Mouse (Mus musculus) MEL (cell line): ENCODE results near the gene Larp7. TPM values are rescaled to one million over a fixed set of nuclear protein-coding genes. Genes with fewer than 3 reads are reported as not detected.

ENCODE experiments used
- DNase-seq: peaks from one replicate; pipeline ENCODE4 v3.0.0; 2011; ENCODE audit warnings: low read depth, low spot score
- H3K27ac ChIP-seq: 2 replicates; pipeline ENCODE4 v1.5.1; 2012; ENCODE audit warnings: low read depth, mild to moderate bottlenecking, control low read depth, low read length, moderate library complexity; ENCODE audit not compliant: control insufficient read depth
- H3K27me3 ChIP-seq, 2 experiments: fragments of 150-350 bp in 1 of 2; sonication (generic) in 1 of 2; 2 replicates each; pipeline ENCODE4 v1.6.1; 2012; ENCODE audit warnings: low read length in 2 of 2, mild to moderate bottlenecking in 2 of 2, improper control_type of control experiment in 1 of 2, moderate library complexity in 1 of 2; ENCODE audit not compliant: insufficient read depth in 2 of 2, control insufficient read depth in 1 of 2
- H3K36me3 ChIP-seq, 2 experiments: 2 replicates each; pipeline ENCODE4 v1.6.1; 2012 to 2014; ENCODE audit warnings: low read length in 2 of 2, improper control_type of control experiment in 1 of 2, inconsistent platforms in 1 of 2, mild to moderate bottlenecking in 1 of 2; ENCODE audit not compliant: insufficient read depth in 2 of 2, control insufficient read depth in 1 of 2
- H3K4me1 ChIP-seq, 2 experiments: fragments of 150-350 bp in 1 of 2; sonication (generic) in 1 of 2; 2 replicates each; pipeline ENCODE4 v1.6.1; 2012; ENCODE audit warnings: low read length in 2 of 2, improper control_type of control experiment in 1 of 2, mild to moderate bottlenecking in 1 of 2; ENCODE audit not compliant: insufficient read depth in 2 of 2, control insufficient read depth in 1 of 2
- H3K4me3 ChIP-seq, 2 experiments: fragments of 150-350 bp in 1 of 2; sonication (generic) in 1 of 2; 2 replicates each; pipeline ENCODE4 v1.5.1; 2012; ENCODE audit warnings: low read depth in 2 of 2, low read length in 2 of 2, mild to moderate bottlenecking in 2 of 2, moderate library complexity in 2 of 2, control low read depth in 1 of 2, improper control_type of control experiment in 1 of 2; ENCODE audit not compliant: control insufficient read depth in 1 of 2, insufficient read depth in 1 of 2
- H3K79me2 ChIP-seq: 2 replicates; pipeline ENCODE4 v1.6.1; 2012; ENCODE audit warnings: mild to moderate bottlenecking, low read length, moderate library complexity; ENCODE audit not compliant: control insufficient read depth, poor library complexity, insufficient read depth
- H3K9ac ChIP-seq: 2 replicates; pipeline ENCODE4 v1.6.1; 2012; ENCODE audit warnings: low read depth, mild to moderate bottlenecking, control low read depth, low read length, moderate library complexity; ENCODE audit not compliant: control insufficient read depth, poor library complexity, severe bottlenecking
- H3K9me3 ChIP-seq: fragments of 150-350 bp; sonication (generic); replicated peaks from 2 replicates; pipeline ENCODE4 v1.6.1; 2012; ENCODE audit warnings: mild to moderate bottlenecking, low read length, improper control_type of control experiment, moderate library complexity; ENCODE audit not compliant: insufficient read depth
- CTCF ChIP-seq, 3 experiments: IDR thresholded peaks in 2 of 3; conservative IDR thresholded peaks in 1 of 3; 2 replicates each; pipeline ENCODE4 v1.5.1; 2011 to 2012; ENCODE audit warnings: low read length in 3 of 3, low read depth in 2 of 3, mild to moderate bottlenecking in 2 of 3, improper control_type of control experiment in 1 of 3, inconsistent platforms in 1 of 3, mixed read lengths in 1 of 3, moderate library complexity in 1 of 3; ENCODE audit not compliant: control insufficient read depth in 1 of 3, insufficient read depth in 1 of 3, poor library complexity in 1 of 3, severe bottlenecking in 1 of 3
- KAT2A ChIP-seq: conservative IDR thresholded peaks from 2 replicates; pipeline ENCODE4 v1.6.1; 2012; ENCODE audit warnings: low read depth, low read length, improper control_type of control experiment, inconsistent platforms
- MAFK ChIP-seq: IDR thresholded peaks from 2 replicates; pipeline ENCODE4 v1.6.1; 2011; ENCODE audit warnings: low read depth, mild to moderate bottlenecking, low read length, improper control_type of control experiment, borderline replicate concordance
- MEF2A ChIP-seq: IDR thresholded peaks from 2 replicates; pipeline ENCODE4 v1.6.1; 2014; ENCODE audit warnings: low read depth, mild to moderate bottlenecking, inconsistent platforms, low read length, improper control_type of control experiment; ENCODE audit not compliant: poor library complexity, insufficient replicate concordance, severe bottlenecking; ENCODE audit errors: extremely low read depth
- MYC ChIP-seq: IDR thresholded peaks from 2 replicates; pipeline ENCODE4 v1.6.1; 2011; ENCODE audit warnings: low read depth, mild to moderate bottlenecking, low read length, improper control_type of control experiment, moderate library complexity
- NRF1 ChIP-seq: IDR thresholded peaks from 2 replicates; pipeline ENCODE4 v1.6.1; 2014; ENCODE audit warnings: low read depth, mild to moderate bottlenecking, inconsistent platforms, low read length, improper control_type of control experiment, moderate library complexity; ENCODE audit not compliant: poor library complexity, insufficient read depth, severe bottlenecking
- RCOR1 ChIP-seq: IDR thresholded peaks from 2 replicates; pipeline ENCODE4 v1.6.1; 2012; ENCODE audit warnings: low read depth, mild to moderate bottlenecking, inconsistent platforms, low read length, improper control_type of control experiment
- SMC3 ChIP-seq: IDR thresholded peaks from 2 replicates; pipeline ENCODE4 v1.6.1; 2011; ENCODE audit warnings: low read depth, low read length, improper control_type of control experiment
- TCF12 ChIP-seq: IDR thresholded peaks from 2 replicates; pipeline ENCODE4 v1.6.1; 2014; ENCODE audit warnings: low read depth, mild to moderate bottlenecking, inconsistent platforms, low read length, improper control_type of control experiment, moderate library complexity
- UBTF ChIP-seq: IDR thresholded peaks from 2 replicates; pipeline ENCODE4 v1.6.1; 2012; ENCODE audit warnings: low read depth, mild to moderate bottlenecking, inconsistent platforms, low read length, improper control_type of control experiment, moderate library complexity, borderline replicate concordance; ENCODE audit not compliant: insufficient read depth
- ZNF384 ChIP-seq: IDR thresholded peaks from 2 replicates; pipeline ENCODE4 v1.6.1; 2012; ENCODE audit warnings: low read depth, mild to moderate bottlenecking, inconsistent platforms, low read length, improper control_type of control experiment
- polyA plus RNA-seq, 2 experiments: library from polyadenylated mRNA; stranded (reverse) in 1 of 2; unstranded in 1 of 2; fragments of >175 nt in 1 of 2; fragments of >200 nt in 1 of 2; gene quantifications; 2 replicates each; pipeline versions ENCODE4 v1.2.1 to v1.2.4; 2012; ENCODE audit warnings: low replicate concordance in 2 of 2, low read depth in 1 of 2; ENCODE audit not compliant: insufficient read length in 2 of 2, insufficient read depth in 1 of 2, missing spikeins in 1 of 2
- total RNA-seq: library from RNA; depleted of rRNA; stranded (reverse); fragments of 300-350 nt; gene quantifications from 2 replicates; pipeline ENCODE4 v1.2.3, GENCODE M21; 2012

The Larp7 gene
- total and polyA plus RNA-seq, 3 experiments = 50.5 to 252 (median 61.3) TPM

DNA sequence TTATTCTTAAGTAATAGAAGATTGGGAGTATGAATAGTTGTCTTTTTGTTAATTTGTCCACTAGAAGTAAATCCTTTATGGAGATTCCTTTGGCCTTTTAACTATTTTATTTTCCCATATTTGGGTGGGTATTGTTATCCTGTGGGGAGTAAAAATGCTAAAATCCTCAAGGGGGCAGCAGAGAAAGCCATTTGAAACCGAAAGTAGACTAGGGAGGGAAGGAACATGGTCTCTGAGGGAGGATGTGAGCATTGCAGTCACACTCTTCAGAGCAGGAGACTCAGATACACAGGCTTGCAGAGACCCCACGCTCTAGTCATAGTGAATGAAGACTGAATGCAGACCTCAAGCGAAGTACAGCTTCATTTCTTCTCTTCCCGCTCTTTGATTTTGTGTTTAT lies 19.4 kb upstream of the Larp7 start (continued):
- no peak for TF ChIP-seq UBTF
- TF ChIP-seq, all 39 proteins: peak for 13

- 0 out of 2 replicates have a peak, but pooled peaks cover 2% of the 10 kb centered on the region for H3K79me2 ChIP-seq
- no peaks in the 10 kb centered on the region for H3K4me1 ChIP-seq
- H3K4me3 ChIP-seq = no peak overlapping the region
- no peaks in the 10 kb centered on the region for H3K9me3 ChIP-seq
- DNase-seq = peak; percentile 42
- no peak overlapping the region for H3K27ac ChIP-seq
- H3K27me3 ChIP-seq = no peaks in the 10 kb centered on the region
- TF ChIP-seq ZNF384 = no peak
- peak; percentile 10 to 37 (median 32); a peak in 1 of 6 replicates for TF ChIP-seq CTCF (IDR thresholded peaks at IDR 0.05 in 2 of 3, conservative IDR thresholded peaks at IDR 0.05 in 1 of 3; ENCODE audit: control insufficient read depth in 1 of 3, insufficient read depth in 1 of 3, low read depth in 2 of 3, low read length in 3 of 3, poor library complexity in 1 of 3, severe bottlenecking in 1 of 3)
- TF ChIP-seq SMC3 = peak; percentile 37
- TF ChIP-seq, all 39 proteins: peak for 2
- Histone ChIP-seq H3K36me3 (peaks cover 0 to 27% of the 10 kb centered on the region in 2 experiments; a peak in 2 of 4 replicates), H3K9ac (no peak overlapping the region)
Measured at GRCm38 (mm10) chr3:127565129-127565528, 12.0 kb upstream of the Larp7 start.

DNA sequence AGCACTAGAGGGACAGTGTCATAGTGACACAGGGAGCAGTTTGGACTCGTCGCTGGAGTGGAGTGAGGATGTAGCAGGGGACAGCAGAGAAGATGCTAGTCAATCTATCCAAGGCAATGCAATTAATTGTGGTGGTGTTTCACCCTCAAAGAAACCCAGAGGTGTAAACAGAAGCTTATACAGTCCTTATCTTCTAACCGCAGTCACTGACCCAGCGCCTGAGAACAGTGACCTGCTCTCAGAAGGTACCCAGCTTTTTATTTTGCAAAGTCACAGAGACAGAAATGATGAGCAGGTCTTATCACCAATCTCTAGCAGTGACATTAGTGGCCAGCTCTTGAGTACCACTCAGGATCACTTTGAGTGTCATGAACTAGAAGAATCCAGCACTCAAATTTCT lies 9.8 kb upstream of the Larp7 start:
- TF ChIP-seq NRF1 (no peak), KAT2A (no peak), MAFK (no peak), RCOR1 (no peak), MEF2A (no peak), MYC (no peak)
- H3K4me3 ChIP-seq = no peak overlapping the region
- H3K36me3 ChIP-seq = peaks cover 0 to 29% of the 10 kb centered on the region in 2 experiments; a peak in 2 of 4 replicates

DNA sequence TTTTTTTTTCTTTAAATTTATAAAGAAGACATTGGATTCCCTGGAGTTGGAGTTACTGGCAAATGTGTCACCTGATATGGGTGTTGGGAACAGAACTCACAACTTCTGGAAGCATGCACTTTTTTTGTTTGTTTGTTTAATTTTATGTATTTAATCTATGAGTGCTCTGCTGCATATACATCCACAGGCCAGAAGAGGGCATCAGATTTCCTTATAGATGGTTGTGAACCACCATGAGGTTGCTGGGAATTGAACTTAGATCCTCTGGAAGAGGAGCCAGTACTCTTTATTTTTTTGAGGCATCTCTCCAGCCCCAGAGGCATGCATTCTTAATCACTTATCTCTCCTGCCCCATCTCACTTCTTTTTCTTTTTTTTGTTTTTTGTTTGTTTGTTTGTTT lies 5.1 kb upstream of the Larp7 start:
- Histone ChIP-seq H3K36me3 (peaks cover 6 to 22% of the 10 kb centered on the region in 2 experiments), H3K27ac (no peak overlapping the region), H3K4me1 (no peaks in the 10 kb centered on the region), H3K9ac (no peak overlapping the region), H3K79me2 (peaks cover 18% of the 10 kb centered on the region), H3K27me3 (no peaks in the 10 kb centered on the region), H3K9me3 (no peaks in the 10 kb centered on the region), H3K4me3 (no peak overlapping the region)
- peak; percentile 51 for DNase-seq
- TF ChIP-seq CTCF (IDR thresholded peaks at IDR 0.05 in 2 of 3, conservative IDR thresholded peaks at IDR 0.05 in 1 of 3; ENCODE audit: control insufficient read depth in 1 of 3, insufficient read depth in 1 of 3, low read depth in 2 of 3, low read length in 3 of 3, poor library complexity in 1 of 3, severe bottlenecking in 1 of 3) (peak in 2 of 3 experiments; percentile 24 to 37; a peak in 3 of 6 replicates), TCF12 (no peak), SMC3 (peak; percentile 14; the same call in 1 of the 2 replicates)

More for the DNA sequence above, 9.8 kb upstream of the Larp7 start:
- DNase-seq = no peak
- Histone ChIP-seq H3K9ac (no peak overlapping the region), H3K27me3 (no peaks in the 10 kb centered on the region), H3K27ac (no peak overlapping the region), H3K4me1 (no peaks in the 10 kb centered on the region), H3K79me2 (0 out of 2 replicates have a peak, but pooled peaks cover 2% of the 10 kb centered on the region), H3K9me3 (no peaks in the 10 kb centered on the region)
